Mouse (Mus musculus) hindbrain, embryonic 12.5 days (tissue): ENCODE measurements around the gene Lmna. TPM values are rescaled to one million over a fixed set of nuclear protein-coding genes. Genes with fewer than 3 reads are reported as not detected.

ENCODE experiments used
- ATAC-seq: fragments of 200-750 bp; cut with Nextera tagmentation; 2 replicates; pipeline ENCODE4 v1.8.0; 2017; ENCODE audit warnings: moderate TSS enrichment; ENCODE audit not compliant: low FRiP score
- H3K27ac ChIP-seq: fragments of 300-500 bp; sonication (generic); 2 replicates; pipeline ENCODE4 v1.5.1; 2016; ENCODE audit warnings: mild to moderate bottlenecking
- H3K27me3 ChIP-seq: fragments of 300-500 bp; sonication (generic); 2 replicates; pipeline ENCODE4 v1.6.1; 2016; ENCODE audit warnings: mild to moderate bottlenecking
- H3K36me3 ChIP-seq: fragments of 300-500 bp; sonication (generic); 2 replicates; pipeline ENCODE4 v1.6.1; 2016; ENCODE audit warnings: mild to moderate bottlenecking
- H3K4me1 ChIP-seq: fragments of 300-500 bp; sonication (generic); 2 replicates; pipeline ENCODE4 v1.6.1; 2016
- H3K4me2 ChIP-seq: fragments of 300-500 bp; sonication (generic); replicated peaks from 2 replicates; pipeline ENCODE4 v1.6.1; 2016; ENCODE audit warnings: mild to moderate bottlenecking
- H3K4me3 ChIP-seq: fragments of 300-500 bp; sonication (generic); 2 replicates; pipeline ENCODE4 v1.5.1; 2016; ENCODE audit warnings: mild to moderate bottlenecking
- H3K9ac ChIP-seq: fragments of 300-500 bp; sonication (generic); 2 replicates; pipeline ENCODE4 v1.6.1; 2016; ENCODE audit warnings: mild to moderate bottlenecking, moderate library complexity
- H3K9me3 ChIP-seq: fragments of 300-500 bp; sonication (generic); replicated peaks from 2 replicates; pipeline ENCODE4 v1.6.1; 2016; ENCODE audit warnings: mild to moderate bottlenecking
- WGBS: fragments of 180-500 bp; shearing (Covaris S2); methylation state at CpG from one replicate; pipeline ENCODE4 v1.1.7; 2016; 5-methylcytosine and 5-hydroxymethylcytosine counted together
- polyA plus RNA-seq: library from polyadenylated mRNA; unstranded; fragments of >200 nt; fragmentation: Nextera tagmentation; extraction: Ambion mirVana; gene quantifications from 2 replicates; pipeline ENCODE4 v1.2.1, GENCODE M21; 2016

Gene Lmna
- 48.9 and 61.6 TPM in 2 replicates for polyA plus RNA-seq

DNA sequence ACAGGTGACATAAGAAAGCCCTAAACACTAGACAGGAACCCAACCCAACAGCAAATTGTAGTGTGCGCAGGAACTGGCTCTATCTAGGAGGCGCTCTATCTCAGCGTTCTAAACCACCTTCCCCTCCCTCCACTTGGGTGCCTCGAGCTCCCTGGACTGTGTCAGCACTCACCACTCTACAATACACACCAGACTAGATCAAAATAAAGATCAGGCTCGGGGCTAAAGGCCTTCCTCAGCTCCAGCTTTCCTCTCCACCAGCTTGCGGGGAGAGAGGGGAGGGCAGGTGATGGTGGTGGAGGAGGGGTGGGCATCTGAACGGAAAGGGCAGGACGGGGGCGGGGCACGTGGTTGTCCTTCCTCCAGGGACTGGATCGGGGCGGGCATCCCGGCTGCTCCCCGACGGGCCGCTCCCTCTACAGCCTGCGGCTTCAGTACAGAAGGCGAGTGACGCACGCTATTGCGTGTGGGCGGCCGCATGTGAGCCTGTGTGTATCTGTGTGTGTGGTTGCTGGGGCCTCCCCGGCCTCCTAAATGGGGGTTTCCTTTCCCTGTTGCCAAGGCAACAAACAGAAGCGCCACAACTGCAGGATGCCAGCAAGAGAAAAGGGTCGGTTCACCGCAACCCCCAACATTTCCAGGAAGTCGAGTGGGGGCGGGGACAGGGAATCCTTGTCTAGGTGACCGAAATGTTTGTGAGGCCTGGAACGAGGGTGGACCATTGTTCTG is at the start of gene Lmna:
Lmna (minus strand) TSS at position 265 of the 729 bp plus-strand sequence.
- H3K27ac ChIP-seq = peak within 1 kb of the TSS; percentile 91
- H3K36me3 ChIP-seq = no peaks in the 10 kb centered on the region
- peaks cover 48% of the 10 kb centered on the region for H3K4me1 ChIP-seq
- H3K4me3 ChIP-seq = peak within 1 kb of the TSS; percentile 31
- ATAC-seq = peak; percentile 96
- H3K9me3 ChIP-seq = no peaks in the 10 kb centered on the region
- under 1% methylated on average over 31 of the region's 31 CpGs for WGBS
- H3K9ac ChIP-seq = peak within 1 kb of the TSS; percentile 59
- no peaks in the 10 kb centered on the region; the same call in 1 of the 2 replicates for H3K27me3 ChIP-seq
- H3K4me2 ChIP-seq = peak within 1 kb of the TSS; percentile 56

DNA sequence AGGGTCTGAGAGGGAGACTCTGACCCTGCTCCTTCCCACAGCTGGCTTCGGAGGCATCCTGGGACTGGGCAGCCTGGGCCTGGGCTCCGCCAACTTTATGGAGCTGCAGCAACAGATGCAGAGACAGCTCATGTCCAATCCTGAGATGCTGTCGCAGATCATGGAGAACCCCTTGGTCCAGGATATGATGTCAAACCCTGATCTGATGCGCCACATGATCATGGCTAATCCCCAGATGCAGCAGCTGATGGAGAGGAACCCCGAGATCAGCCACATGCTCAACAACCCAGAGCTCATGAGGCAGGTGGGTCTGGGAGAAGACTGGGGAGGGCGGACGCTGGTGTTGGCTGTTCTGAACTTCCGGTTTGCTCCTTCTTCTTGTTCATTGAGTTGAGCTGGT is 46.9 kb upstream of the Lmna start:
- H3K4me2 ChIP-seq = no peak overlapping the region
- H3K36me3 ChIP-seq = peaks cover 59% of the 10 kb centered on the region
- ATAC-seq = no peak
- H3K27ac ChIP-seq = no peak overlapping the region
- H3K27me3 ChIP-seq = no peaks in the 10 kb centered on the region
- no peaks in the 10 kb centered on the region for H3K9me3 ChIP-seq
- WGBS = 96% methylated on average over 8 of the region's 8 CpGs
- H3K4me1 ChIP-seq = peaks cover 21% of the 10 kb centered on the region
- H3K4me3 ChIP-seq = no peak overlapping the region
- no peak overlapping the region for H3K9ac ChIP-seq

DNA sequence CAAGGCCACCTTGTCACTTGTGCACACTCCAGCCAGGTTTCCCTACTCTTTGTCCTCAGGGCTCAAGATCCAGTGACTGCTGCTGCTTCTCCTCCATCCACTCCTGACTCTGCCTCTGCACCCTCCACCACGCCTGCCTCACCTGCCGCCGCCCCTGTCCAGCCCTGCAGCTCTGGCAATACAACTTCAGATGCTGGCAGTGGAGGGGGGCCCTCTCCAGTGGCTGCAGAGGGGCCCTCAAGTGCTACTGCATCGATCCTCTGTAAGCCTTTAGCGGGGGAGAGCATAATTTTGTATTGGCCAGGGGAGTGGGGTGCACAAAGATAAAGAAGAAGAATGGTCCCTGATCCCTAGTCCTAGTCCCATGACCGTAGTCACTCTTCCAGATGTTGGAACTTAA is 46.0 kb upstream of the Lmna start:
- no peaks in the 10 kb centered on the region for H3K27me3 ChIP-seq
- H3K4me3 ChIP-seq = no peak overlapping the region
- H3K4me2 ChIP-seq = no peak overlapping the region
- H3K9me3 ChIP-seq = no peaks in the 10 kb centered on the region
- H3K4me1 ChIP-seq = peaks cover 24% of the 10 kb centered on the region
- 94% methylated on average over 6 of the region's 6 CpGs for WGBS
- ATAC-seq = no peak
- H3K9ac ChIP-seq = no peak overlapping the region
- peaks cover 51% of the 10 kb centered on the region for H3K36me3 ChIP-seq
- no peak overlapping the region for H3K27ac ChIP-seq

DNA sequence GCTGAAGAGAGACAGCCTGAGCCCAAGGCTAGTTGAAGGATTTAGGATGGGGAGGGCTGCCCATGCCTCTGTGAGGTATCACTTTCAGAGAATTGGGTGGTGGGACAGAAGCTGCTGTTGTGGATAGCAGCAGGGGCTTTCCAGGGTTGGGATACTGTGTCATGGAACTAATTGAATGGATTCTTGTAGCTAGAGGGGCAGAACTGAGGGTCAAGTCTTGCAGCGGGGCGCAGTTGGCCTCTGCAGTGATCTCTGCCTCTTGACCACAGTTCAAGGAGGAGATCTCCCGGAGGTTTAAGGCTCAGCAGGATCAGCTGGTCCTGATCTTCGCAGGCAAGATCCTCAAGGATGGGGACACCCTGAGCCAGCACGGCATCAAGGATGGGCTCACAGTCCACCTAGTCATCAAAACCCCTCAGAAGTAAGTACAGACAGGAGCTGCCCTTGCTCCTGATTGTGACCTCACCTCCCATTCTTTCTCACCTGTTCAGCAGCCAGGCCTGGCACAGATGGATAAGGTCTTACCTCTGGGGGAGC is 45.4 kb upstream of the Lmna start:
- Histone ChIP-seq H3K9me3 (no peaks in the 10 kb centered on the region), H3K4me3 (no peak overlapping the region), H3K4me2 (peak overlapping the region; percentile 85), H3K27ac (no peak overlapping the region), H3K4me1 (peaks cover 26% of the 10 kb centered on the region), H3K9ac (no peak overlapping the region), H3K27me3 (no peaks in the 10 kb centered on the region), H3K36me3 (peaks cover 45% of the 10 kb centered on the region)
- ATAC-seq = no peak
- 79% methylated on average over 5 of the region's 5 CpGs for WGBS

DNA sequence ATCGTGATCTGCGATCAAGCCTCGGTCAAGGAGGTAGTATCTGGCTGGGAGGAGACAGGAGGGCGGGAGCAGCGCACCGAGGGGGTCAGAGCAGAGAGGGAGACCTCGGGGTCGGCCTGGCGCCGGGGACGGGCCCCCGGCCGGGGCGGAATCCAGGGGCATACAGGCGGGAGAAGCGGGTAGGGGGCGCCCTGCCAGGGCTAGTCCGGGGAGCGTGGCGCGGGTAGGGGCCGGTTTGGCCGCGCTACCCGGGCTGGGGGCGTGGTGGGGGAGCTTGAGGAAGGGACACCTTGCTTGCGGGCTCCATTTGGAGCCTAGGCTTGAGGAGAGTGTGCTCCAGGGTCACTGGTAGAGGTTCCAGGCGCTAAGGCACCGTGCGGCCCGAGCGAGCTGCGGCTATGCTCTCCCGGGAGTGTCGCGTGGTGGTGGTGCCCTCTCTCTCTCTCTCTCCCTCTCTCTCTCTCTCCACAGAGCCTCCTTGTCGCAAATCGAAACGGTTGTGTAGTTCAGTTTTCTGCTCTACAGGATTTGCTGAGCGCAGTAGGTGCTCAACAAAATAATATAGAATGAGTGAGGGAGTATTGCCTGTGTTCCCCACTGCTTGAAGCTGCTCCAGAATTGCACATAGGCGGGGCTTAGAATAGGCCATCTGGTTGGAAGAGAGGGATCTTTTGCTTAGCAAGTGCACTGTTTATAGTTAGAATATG is 44.3 kb upstream of the Lmna start:
- peak overlapping the region; percentile 94 for H3K27ac ChIP-seq
- H3K36me3 ChIP-seq = peaks cover 34% of the 10 kb centered on the region
- peak overlapping the region; percentile 95 for H3K9ac ChIP-seq
- peak overlapping the region; percentile 90 for H3K4me3 ChIP-seq
- no peaks in the 10 kb centered on the region for H3K27me3 ChIP-seq
- peak overlapping the region; percentile 85 for H3K4me2 ChIP-seq
- ATAC-seq = peak; percentile 55
- WGBS = under 1% methylated on average over 41 of the region's 41 CpGs
- peaks cover 26% of the 10 kb centered on the region for H3K4me1 ChIP-seq
- H3K9me3 ChIP-seq = no peaks in the 10 kb centered on the region

DNA sequence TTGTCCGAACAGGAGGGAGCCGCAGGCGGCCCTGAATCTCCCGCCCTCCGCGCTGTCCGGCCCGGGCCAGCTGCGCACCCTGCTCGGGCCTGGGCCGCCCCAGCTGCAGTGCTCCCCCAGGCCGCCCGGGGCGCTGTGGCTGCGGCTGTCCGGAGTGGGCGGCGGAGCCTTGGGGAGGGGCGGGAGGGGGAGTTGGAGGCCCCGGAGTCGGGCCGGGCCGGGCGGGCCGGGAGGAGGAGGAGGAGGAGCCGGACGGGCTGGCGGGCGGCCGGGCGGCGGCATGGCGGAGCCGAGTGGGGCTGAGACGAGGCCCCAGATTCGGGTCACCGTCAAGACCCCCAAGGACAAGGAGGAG is 43.7 kb upstream of the Lmna start, which contains the start of gene Ubqln4:
Ubqln4 (plus strand) TSS at position 234 of the 355 bp plus-strand sequence.
- ATAC-seq = peak; percentile 89
- Histone ChIP-seq H3K4me3 (peak within 1 kb of the TSS; percentile 90), H3K4me1 (peaks cover 26% of the 10 kb centered on the region), H3K36me3 (peaks cover 30% of the 10 kb centered on the region), H3K9ac (peak within 1 kb of the TSS; percentile 95), H3K9me3 (no peaks in the 10 kb centered on the region), H3K27me3 (no peaks in the 10 kb centered on the region), H3K4me2 (peak within 1 kb of the TSS; percentile 85), H3K27ac (peak within 1 kb of the TSS; percentile 94)
- WGBS = under 1% methylated on average over 30 of the region's 37 CpGs

DNA sequence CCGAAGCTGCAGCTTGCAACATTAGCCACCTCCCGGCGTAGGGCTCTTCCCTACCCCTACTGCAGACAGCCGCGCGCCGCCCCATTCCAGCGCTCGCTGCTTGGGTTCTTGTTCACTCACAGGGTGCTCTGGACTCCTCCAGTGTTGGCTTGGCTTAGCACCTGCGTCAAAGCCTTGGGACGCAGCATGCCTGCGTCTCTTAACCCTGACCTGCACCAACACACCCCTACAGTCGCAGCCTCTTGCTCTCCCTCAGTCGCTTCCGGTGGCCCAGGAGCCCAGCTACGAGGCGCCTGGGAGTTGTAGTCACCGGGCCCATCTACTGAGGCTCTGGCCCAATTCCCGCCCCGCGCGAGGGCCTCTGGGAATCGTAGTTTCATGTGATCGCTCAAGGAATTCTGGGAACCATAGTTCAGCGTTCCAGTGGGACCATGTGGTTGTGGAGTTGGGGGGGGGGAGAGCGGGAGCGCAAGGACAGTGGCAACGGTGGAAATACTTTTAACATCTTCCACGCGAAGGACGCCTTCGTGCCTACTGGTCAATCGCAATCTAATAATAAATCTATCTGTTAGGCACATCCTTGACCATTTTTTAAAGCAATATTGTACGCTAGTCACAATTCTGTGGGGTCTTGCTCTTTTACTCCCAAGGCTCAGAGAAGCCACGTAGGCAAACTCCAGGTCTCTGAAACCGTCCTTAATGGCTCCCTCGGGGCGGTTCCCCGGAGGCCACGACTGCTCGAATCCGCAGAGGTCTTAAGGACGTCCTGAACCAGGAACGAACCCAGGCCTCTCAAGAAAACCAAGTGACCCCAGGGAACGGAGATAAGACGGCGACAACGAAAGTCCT is 43.1 kb upstream of the Lmna start, which contains the start of gene Lamtor2:
Lamtor2 (minus strand) TSS at position 399 of the 849 bp plus-strand sequence.
- ATAC-seq = peak; percentile 91
- peak within 1 kb of the TSS; percentile 95 for H3K9ac ChIP-seq
- H3K4me2 ChIP-seq = peak within 1 kb of the TSS; percentile 85
- H3K27me3 ChIP-seq = no peaks in the 10 kb centered on the region
- H3K4me1 ChIP-seq = peaks cover 26% of the 10 kb centered on the region
- H3K36me3 ChIP-seq = peaks cover 24% of the 10 kb centered on the region
- WGBS = 0% methylated on average over 48 of the region's 48 CpGs
- H3K27ac ChIP-seq = peak within 1 kb of the TSS; percentile 94
- H3K4me3 ChIP-seq = peak within 1 kb of the TSS; percentile 90
- no peaks in the 10 kb centered on the region for H3K9me3 ChIP-seq

DNA sequence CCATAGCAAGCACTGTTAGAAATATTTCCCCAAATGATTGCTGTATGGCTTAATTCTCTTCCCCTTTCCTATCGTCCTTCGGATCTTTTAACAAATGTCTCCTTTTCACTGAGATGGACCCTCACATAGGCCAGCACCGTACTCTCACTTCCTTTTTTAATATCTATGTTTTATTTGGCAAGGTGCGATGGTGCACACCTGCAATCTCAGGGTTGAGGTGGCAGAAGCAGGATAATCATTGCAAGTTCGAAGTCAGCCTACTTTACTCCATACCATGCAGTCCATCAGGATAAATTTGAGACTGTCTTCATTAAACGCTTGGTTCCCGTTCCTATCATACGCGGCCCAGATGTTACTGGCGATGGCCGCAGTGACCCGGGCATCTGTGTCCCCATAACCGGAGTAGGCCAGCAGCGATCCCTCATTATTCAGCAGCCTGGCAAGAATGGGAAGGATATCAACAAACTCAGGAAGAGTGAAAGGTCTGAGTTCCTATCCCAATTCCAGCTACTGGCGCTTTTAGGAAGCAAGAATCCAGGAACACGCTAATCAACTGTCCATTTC is 42.4 kb upstream of the Lmna start:
- H3K9ac ChIP-seq = peak overlapping the region; percentile 66
- H3K27me3 ChIP-seq = no peaks in the 10 kb centered on the region
- WGBS = 24% methylated on average over 16 of the region's 16 CpGs
- no peak for ATAC-seq
- H3K36me3 ChIP-seq = peaks cover 17% of the 10 kb centered on the region
- H3K4me1 ChIP-seq = peaks cover 26% of the 10 kb centered on the region
- peak overlapping the region; percentile 94; the same call in 1 of the 2 replicates for H3K27ac ChIP-seq
- peak overlapping the region; percentile 85 for H3K4me2 ChIP-seq
- H3K4me3 ChIP-seq = peak overlapping the region; percentile 90
- H3K9me3 ChIP-seq = no peaks in the 10 kb centered on the region

DNA sequence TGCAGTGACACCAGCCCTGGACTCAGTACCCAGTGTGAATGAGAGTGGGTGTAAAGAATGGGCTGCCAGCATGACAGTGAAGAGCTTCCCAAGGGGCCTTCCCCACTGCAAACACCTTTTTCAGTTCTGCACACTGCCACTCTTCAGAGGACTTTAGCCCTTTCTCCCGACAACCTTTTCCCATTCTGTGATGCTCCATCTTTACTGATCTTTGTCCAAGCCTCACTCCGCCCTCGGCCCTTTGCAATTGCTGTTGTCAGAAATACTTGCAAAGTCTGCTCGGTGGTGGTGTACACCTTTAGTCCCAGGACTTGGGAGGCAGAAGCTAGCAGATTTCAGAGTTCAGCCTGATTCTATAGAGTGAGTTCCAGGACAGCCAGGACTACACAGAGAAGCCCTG is 41.8 kb upstream of the Lmna start:
- H3K9ac ChIP-seq = peak overlapping the region; percentile 66; the same call in 1 of the 2 replicates
- no peak overlapping the region for H3K4me3 ChIP-seq
- peak overlapping the region; percentile 85 for H3K4me2 ChIP-seq
- H3K9me3 ChIP-seq = no peaks in the 10 kb centered on the region
- no peak for ATAC-seq
- no peak overlapping the region for H3K27ac ChIP-seq
- H3K36me3 ChIP-seq = peaks cover 11% of the 10 kb centered on the region
- no peaks in the 10 kb centered on the region for H3K27me3 ChIP-seq
- 90% methylated on average over 4 of the region's 4 CpGs for WGBS
- peaks cover 26% of the 10 kb centered on the region for H3K4me1 ChIP-seq

DNA sequence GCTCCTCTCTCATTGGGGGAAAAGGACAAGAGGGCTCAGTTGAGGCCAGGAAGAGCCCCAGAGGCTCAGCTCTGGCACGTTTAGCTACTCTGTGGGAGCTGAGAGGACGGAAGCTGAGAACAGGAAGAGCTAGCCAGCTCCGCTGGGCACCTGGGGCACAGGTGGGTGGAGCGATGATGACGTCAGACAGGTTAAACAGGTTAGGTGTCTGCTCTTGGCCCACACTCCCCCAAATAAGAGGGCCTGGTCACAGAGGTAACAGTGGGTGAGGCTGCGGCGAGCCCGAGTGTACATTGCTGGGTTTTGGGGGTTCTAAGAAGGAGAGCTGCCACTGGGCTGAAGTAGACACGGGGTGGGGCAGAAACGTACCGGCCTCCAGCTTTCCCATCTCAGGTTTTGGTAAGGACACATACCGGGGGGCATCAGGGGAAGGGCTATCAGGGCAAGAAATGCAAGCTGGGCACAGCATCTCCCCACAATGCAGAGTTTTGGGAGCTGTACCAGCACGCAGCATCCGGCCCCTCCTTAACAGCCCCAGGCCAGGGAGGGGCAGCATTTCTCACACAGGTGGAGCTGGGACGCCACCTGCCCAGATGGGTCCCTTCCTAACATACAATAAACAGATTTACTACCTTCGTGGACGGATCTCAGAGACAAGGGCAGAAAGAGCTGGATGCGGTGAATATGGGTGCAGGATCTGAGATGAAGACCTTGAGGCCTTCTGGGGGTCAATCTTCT is 38.6 kb upstream of the Lmna start, which contains the start of gene Rab25:
Rab25 (minus strand) TSS at position 121 of the 738 bp plus-strand sequence.
- no peaks in the 10 kb centered on the region for H3K36me3 ChIP-seq
- H3K27ac ChIP-seq = no peak within 1 kb of the TSS
- no peaks in the 10 kb centered on the region for H3K27me3 ChIP-seq
- no peak within 1 kb of the TSS for H3K4me2 ChIP-seq
- no peaks in the 10 kb centered on the region for H3K9me3 ChIP-seq
- no peak within 1 kb of the TSS for H3K4me3 ChIP-seq
- ATAC-seq = no peak
- H3K4me1 ChIP-seq = peaks cover 14% of the 10 kb centered on the region
- 47% methylated on average over 18 of the region's 18 CpGs for WGBS
- no peak within 1 kb of the TSS for H3K9ac ChIP-seq
